Mouse (Mus musculus): ENCODE results near the gene Comtd1.

Comtd1 gene

DNA sequence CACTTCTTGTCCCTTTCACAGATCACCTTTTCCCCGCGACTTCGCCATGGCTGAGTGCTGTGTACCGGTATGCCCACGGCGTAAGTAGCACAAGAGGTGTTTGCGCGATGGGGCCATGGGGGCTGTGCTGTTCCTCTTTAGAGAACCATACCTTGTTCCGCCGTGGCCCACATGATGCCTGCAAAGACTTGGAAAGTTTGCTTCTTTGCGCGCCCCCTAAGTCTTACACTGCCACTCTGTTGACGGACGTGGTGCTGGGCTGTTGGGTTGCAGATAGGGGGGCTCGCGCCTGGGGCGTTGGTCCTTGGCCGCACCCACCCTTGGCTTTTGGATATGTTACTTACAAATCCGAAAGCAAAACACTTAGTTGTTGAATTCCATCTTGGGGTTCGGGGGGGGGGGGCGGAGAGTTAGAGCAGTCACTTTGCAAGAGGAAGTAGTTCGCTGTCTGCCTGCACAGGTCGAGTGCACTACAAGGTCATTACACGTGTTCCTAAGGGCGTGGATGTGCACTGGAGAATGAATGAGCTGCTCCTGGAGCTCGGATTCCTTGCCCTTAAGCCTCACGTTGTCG, 16.9 kb downstream of the Comtd1 start:
- peak; percentile 38 to 72 for DNase-seq

- peak; percentile 97 for DNase-seq
Measured at GRCm38 (mm10) chr14:21830876-21831767, 17.7 kb downstream of the Comtd1 start.

GRCm38 (mm10) chr14:21825786-21826491, 22.8 kb downstream of the Comtd1 start:
- DNase-seq = no peak

GRCm38 (mm10) chr14:21824938-21825337, 23.8 kb downstream of the Comtd1 start, which contains the start of gene Vdac2:
Vdac2 (plus strand) TSS chr14:21825238.
- DNase-seq = no peak

- DNase-seq = no peak
Measured at GRCm38 (mm10) chr14:21823897-21824296, 24.9 kb downstream of the Comtd1 start.

DNA sequence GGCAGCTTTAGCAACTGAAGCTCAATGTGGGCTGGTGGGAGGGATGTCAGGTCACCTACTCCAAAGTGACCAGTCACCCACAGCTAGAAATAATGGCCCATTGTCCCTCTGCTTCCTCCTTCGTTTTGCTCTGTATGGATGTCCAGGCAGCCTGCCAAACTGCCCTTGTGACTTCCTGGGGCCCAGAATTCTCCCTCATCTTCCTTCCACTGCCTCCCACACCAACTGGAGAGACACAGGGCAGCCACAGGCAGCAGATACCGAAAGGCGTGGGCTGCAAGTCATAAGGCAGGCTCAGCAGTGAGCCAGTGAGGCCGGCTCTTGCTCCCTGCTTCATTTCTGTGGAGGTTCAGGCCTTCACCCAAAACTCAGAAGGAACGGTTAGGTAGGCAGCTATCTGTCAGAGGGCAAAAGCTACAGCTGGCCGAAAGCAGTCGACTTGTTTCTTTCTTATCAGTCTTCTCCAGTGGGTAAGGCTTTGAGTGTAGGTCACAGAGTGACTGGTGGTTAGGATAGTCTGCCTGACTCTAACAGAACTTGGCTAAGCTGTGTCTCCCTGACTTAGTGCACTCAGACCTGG, 25.9 kb downstream of the Comtd1 start:
- peak; percentile 91 to 93 for DNase-seq

GRCm38 (mm10) chr14:21822307-21822706, 26.5 kb downstream of the Comtd1 start:
- DNase-seq = no peak

- DNase-seq = no peak
Measured at GRCm38 (mm10) chr14:21820880-21821505, 27.8 kb downstream of the Comtd1 start.

- DNase-seq = no peak
Measured at GRCm38 (mm10) chr14:21817453-21817852, 31.3 kb downstream of the Comtd1 start.

GRCm38 (mm10) chr14:21816255-21816654, 32.5 kb downstream of the Comtd1 start:
- DNase-seq = peak in 1 of 2 experiments; percentile 9

DNA sequence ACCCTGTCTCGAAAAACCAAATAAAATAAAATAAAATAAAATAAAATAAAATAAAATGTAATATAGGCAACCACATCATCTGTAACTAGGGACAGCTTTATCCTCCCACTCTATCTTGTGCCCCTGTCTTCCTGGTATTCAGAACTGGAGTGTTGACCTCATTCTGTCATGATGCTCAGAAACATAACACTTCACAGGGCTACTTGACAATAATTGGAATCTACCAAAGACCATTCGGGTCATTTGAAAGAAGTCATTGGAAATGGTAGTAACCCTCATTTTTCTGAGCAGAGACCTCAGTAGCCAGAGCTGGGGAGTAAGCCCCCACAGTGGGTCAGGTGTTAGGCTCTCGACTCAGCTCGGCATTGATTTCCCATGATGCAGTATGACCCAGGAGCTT, 34.2 kb downstream of the Comtd1 start:
- DNase-seq = no peak

- peak; percentile 35 to 50 for DNase-seq
Measured at GRCm38 (mm10) chr14:21813847-21814246, 34.9 kb downstream of the Comtd1 start.

GRCm38 (mm10) chr14:21813216-21813615, 35.6 kb downstream of the Comtd1 start:
- peak in 1 of 2 experiments; percentile 15 for DNase-seq

DNA sequence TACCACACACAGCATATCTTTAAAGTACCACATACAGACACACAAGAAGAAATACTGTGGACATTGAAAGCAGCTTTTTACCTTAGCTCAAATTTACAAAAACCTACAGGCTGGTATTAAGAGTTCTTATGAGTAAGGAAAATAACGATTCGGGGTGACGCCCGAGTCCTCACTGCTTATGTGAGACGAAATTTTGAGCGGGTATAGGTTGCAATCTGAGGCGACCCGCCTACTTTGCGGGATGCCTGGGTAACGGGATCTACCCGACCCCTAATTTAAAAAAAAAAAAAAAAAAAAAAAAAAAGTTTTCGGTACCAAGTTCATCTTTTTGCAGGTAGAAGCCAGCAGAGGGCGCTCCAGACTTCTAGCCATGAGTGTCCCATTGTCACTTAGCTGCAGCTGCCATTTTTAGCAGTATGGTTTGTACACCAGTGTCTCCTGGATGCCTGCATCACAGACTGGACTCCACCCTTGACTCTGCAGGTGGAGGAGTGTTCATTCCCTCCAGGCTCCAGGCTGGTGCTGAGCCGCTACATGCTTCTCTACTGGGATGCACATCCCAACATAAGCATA, 36.1 kb downstream of the Comtd1 start:
- peak; percentile 81 to 92 for DNase-seq

DNA sequence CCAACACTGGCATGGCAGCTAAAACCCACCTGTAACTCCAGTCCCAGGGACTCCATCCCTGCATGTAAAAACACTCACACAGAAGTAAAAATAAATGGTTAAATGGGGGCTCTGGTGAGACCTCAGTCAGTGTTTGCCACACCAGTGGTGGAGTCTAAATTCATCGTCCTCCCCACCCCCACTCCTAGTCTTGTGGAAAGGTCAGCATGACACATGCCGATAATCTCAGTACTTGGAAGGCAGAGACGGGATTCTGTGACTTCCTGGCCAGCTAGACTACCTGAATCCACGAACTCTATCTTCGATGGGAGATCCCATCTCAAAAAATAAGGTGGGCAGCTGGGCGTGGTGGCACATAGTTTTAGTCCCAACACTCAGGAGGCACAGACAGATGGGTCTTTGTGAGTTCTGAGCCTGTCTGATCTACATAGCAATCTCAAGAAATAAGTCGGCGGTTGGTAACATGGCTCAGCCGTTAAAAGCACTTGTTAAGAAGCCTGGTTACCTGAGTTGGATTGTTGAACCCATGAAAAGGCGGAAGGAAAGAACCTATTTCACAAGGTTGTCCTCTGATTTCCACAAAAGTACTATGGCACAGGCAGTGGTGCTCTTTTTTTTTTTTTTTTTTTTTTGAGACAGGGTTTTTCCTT, 36.9 kb downstream of the Comtd1 start:
- DNase-seq = peak in 1 of 2 experiments; percentile 8

- DNase-seq = no peak
Measured at GRCm38 (mm10) chr14:21811301-21811700, 37.5 kb downstream of the Comtd1 start.

GRCm38 (mm10) chr14:21809418-21809817, 39.4 kb downstream of the Comtd1 start:
- no peak for DNase-seq

DNA sequence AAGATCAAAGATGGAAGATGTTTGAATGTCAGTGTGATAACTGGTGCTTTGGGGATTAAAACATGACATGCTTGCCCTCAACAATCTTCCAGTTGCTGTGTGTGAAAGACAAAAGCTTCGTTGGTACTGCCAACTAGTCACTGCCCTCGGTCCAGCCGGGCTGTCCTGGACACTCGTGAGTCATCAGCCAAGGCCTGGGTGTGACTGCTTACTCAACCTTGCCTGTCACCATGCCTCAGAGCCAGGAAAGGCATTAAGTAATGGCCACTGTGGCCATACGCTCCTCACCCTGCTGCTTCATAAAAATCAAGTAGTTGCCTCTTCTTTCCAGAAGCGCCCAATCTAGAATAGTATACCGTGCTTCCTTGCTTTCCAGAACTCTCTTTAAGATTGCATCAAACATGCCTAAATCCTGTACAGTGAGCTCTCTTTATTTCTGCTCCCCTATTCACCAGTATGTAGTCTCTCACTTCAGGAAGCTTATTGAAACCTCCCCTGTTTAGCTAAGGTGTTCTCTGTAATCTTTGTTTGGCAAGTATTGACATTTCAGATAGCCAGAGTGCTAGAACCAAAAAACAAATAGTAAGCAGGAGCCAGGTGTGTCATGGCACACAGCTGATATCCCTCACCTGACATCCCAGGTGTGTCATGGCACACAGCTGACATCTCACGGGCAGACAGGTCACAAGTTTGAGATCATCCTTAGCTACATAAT, 40.4 kb downstream of the Comtd1 start:
- no peak for DNase-seq

- no peak for DNase-seq
Measured at GRCm38 (mm10) chr14:21806631-21807160, 42.1 kb downstream of the Comtd1 start.

DNA sequence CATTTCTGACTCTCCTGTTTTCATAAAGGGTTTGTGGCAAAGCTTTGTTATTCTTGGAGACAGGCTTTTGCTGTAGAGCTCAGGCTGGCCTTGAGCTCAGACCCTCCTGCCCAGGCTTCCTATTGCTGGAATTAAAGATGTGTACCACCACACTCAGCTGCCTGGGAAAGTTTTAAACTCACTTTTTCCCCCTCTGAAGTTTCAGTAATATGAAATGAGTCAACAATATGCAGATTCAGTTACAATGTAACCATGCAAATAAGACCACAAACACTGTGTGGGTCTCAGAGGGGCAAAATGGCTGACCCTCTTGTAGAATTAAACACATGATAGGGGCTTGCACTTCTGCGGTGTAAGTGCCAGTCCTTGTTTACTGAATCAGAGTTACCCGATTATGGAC, 42.6 kb downstream of the Comtd1 start:
- DNase-seq = no peak
